Mouse (Mus musculus) neural tube, postnatal 0 days (tissue): ENCODE results near the gene Tlcd1. TPM values are rescaled to one million over a fixed set of nuclear protein-coding genes. Genes with fewer than 3 reads are reported as not detected.

ENCODE experiments used
- microRNA-seq: library from miRNA; unstranded; fragments of <30 nt; microRNA quantifications from one replicate; pipeline ENCODE4, GENCODE M21; 2016
- polyA plus RNA-seq: library from polyadenylated mRNA; unstranded; fragments of >200 nt; fragmentation: Nextera tagmentation; extraction: Ambion mirVana; gene quantifications from 2 replicates; pipeline ENCODE4 v1.2.1, GENCODE M21; 2015

Gene Tlcd1
- 48.5 and 53.4 TPM in 2 replicates for polyA plus RNA-seq

GRCm38 (mm10) chr11:78176402-78176862 is at the start of gene Tlcd1, which contains the start of gene Nek8:
Gene Tlcd1 (plus strand): TSS chr11:78176711.
Gene Nek8 (minus strand): TSS chr11:78176675.

GRCm38 (mm10) chr11:78164924-78165760 is 11.4 kb upstream of the Tlcd1 start, which contains the start of gene Traf4:
Gene Traf4 (minus strand): TSS chr11:78165589.

GRCm38 (mm10) chr11:78182961-78183844 is 6.7 kb downstream of the Tlcd1 start, which contains the start of gene Rpl23a:
Gene Rpl23a (minus strand): TSS chr11:78183584.

GRCm38 (mm10) chr11:78188331-78189233 is 12.1 kb downstream of the Tlcd1 start, which contains the start of gene Rab34:
Gene Rab34 (plus strand): TSS chr11:78188430.

GRCm38 (mm10) chr11:78193113-78193512 is 16.6 kb downstream of the Tlcd1 start, which contains the start of gene Proca1:
Gene Proca1 (plus strand): TSS chr11:78193392.

Small RNA genes lying within 50 kb of the gene (microRNA-seq; reads per million reads assigned to microRNA genes)
- not detected for gene Mir7653

Other genes starting within 250 kb of the Tlcd1 start
- 107 and 126 TPM in 2 replicates for gene Sez6, start 245.9 kb upstream of the Tlcd1 start, polyA plus RNA-seq
- 10.8 and 12.3 TPM in 2 replicates for gene Phf12, start 194.0 kb upstream of the Tlcd1 start, polyA plus RNA-seq
- gene Dhrs13, start 144.4 kb upstream of the Tlcd1 start, polyA plus RNA-seq: 53.0 and 56.2 TPM in 2 replicates
- 158 and 168 TPM in 2 replicates for gene Flot2, start 138.8 kb upstream of the Tlcd1 start, polyA plus RNA-seq
- 25.9 and 28.4 TPM in 2 replicates for gene Eral1, start 96.3 kb upstream of the Tlcd1 start, polyA plus RNA-seq
- 18.1 and 24.6 TPM in 2 replicates for gene Fam222b, start 82.1 kb upstream of the Tlcd1 start, polyA plus RNA-seq
- gene Traf4, start 11.1 kb upstream of the Tlcd1 start, polyA plus RNA-seq: 58.8 and 62.9 TPM in 2 replicates
- gene Nek8, start within 50 bp of the Tlcd1 start, polyA plus RNA-seq: 7.4 and 8.0 TPM in 2 replicates
- gene Rpl23a, start 6.9 kb downstream of the Tlcd1 start, polyA plus RNA-seq: 812 and 926 TPM in 2 replicates
- gene Rab34, start 11.7 kb downstream of the Tlcd1 start, polyA plus RNA-seq: 74.3 and 78.3 TPM in 2 replicates
- 6.6 and 8.0 TPM in 2 replicates for gene Proca1, start 16.7 kb downstream of the Tlcd1 start, polyA plus RNA-seq
- 123 TPM in 2 replicates for gene Sdf2, start 69.0 kb downstream of the Tlcd1 start, polyA plus RNA-seq
- gene Supt6, start 69.3 kb downstream of the Tlcd1 start, polyA plus RNA-seq: 15.2 and 17.7 TPM in 2 replicates
- 90.2 and 105 TPM in 2 replicates for gene 2610507B11Rik, start 85.0 kb downstream of the Tlcd1 start, polyA plus RNA-seq
- 0.13 and 0.22 TPM in 2 replicates for gene BC030499, start 114.1 kb downstream of the Tlcd1 start, polyA plus RNA-seq
- 7.5 and 7.9 TPM in 2 replicates for gene Spag5, start 124.8 kb downstream of the Tlcd1 start, polyA plus RNA-seq
- gene Aldoc, start 146.3 kb downstream of the Tlcd1 start, polyA plus RNA-seq: 1,117 and 1,134 TPM in 2 replicates
- gene Pigs, start 151.7 kb downstream of the Tlcd1 start, polyA plus RNA-seq: 90.8 and 112 TPM in 2 replicates
- 97.8 and 99.2 TPM in 2 replicates for gene Unc119, start 166.8 kb downstream of the Tlcd1 start, polyA plus RNA-seq
- not detected in 2 replicates for gene Foxn1, start 209.8 kb downstream of the Tlcd1 start, polyA plus RNA-seq
- gene Slc13a2, start 245.5 kb downstream of the Tlcd1 start, polyA plus RNA-seq: not detected in 2 replicates